Mouse (Mus musculus) CD8-positive naive resting alpha-beta T cell, adult 2 months (primary cell): Measurements from ENCODE around the gene Sec62.

ENCODE experiments used
- DNase-seq, 2 experiments: peaks; one replicate each; pipeline ENCODE4 v3.0.0; 2022; ENCODE audit warnings: low read depth in 2 of 2, low spot score in 2 of 2

Gene Sec62

DNA sequence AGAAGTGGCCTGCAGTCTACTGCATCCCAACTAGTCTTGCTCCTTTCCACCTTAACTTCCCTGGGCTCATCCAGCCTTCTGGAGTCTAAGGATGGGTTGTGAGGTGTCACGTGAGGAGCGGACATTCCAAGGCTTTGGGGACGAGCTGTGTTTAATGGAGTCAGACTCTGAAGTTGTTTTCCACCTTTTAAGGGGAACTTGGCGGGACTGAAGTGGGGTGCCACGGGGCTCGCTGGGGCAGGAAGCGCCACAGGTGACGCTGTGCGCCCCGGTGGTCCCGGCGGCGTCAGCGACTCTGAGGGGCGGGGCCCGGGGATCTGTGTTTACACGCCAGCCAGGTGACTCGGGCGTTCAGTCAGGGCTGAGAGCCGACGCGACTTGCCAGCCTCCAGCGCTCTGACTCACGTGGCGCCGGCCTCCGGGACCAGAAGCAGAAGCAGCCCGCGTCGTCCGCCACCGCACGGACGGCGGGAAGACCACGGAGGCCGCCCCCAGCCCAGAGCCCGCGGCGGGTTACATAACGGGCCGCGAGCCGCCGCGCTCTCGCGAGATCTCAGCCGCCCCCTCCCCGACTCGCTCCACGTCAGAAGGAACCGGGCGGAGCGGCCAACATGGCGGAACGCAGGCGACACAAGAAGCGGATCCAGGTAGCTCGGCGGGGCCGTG, at the start of gene Sec62:
Sec62 (plus strand) TSS at position 139 of the 666 bp plus-strand sequence.
- DNase-seq = peak; percentile 91 to 93

DNA sequence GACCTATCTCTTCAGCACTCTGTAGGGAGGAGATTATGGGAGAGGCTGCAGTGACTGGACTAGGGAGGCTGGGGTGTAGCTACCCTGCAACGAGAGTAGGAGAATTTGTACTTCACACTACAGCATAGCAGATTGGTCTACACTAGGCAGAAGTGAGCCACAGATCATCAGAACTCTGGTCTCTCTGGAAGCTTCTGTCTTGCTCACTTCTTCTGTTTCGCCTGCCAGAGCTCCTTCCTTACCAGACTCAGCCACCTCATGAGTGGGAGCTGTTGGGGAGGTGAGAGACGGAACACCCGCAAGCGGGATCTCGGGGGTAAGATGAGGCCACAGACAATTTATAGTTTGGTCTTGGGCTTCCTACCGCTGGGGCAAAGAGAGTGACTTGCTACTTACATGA, 49.8 kb upstream of the Sec62 start:
- no peak for DNase-seq

DNA sequence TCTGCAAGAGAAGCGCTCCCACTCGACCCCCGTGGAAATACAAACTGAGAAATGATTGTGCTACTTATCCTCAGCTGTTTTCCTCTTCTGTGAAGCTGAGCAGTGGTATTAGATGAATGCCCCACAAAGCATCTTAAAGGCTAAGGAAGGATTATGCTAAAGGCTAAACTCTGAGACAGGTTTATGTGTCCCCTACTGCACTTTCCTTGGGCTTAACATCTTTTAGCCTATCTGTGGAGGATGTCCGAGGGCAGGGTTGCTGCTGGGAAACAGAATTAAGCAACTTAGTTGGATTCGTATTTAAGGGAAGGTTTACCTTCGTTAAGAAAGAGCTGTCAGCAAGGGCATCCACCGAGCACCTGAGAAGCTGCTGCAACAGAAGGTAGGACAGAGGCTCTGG, 46.7 kb upstream of the Sec62 start, which contains the start of gene Samd7:
Samd7 (plus strand) TSS at position 288 of the 400 bp plus-strand sequence.
- DNase-seq = no peak

GRCm38 (mm10) chr3:30748316-30748715, 44.4 kb upstream of the Sec62 start:
- no peak for DNase-seq

DNA sequence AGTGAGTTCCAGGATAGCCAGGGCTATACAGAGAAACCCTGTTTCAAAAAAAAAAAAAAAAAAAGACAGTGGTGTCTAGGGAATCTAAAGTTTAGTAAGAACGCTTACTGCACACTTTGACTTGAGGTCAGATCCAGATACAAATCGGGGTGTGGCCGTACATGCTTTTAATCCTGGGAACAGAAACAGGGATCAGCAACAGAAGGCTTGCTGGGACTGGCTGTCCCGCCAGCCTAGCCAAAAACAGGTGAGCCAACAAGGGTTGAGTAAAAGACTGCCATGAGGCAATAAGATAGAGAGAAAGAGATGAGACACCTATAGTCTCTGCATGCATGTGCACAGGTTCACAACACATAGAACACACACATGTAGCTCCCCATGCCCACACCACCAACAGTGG, 38.0 kb upstream of the Sec62 start:
- DNase-seq = no peak

DNA sequence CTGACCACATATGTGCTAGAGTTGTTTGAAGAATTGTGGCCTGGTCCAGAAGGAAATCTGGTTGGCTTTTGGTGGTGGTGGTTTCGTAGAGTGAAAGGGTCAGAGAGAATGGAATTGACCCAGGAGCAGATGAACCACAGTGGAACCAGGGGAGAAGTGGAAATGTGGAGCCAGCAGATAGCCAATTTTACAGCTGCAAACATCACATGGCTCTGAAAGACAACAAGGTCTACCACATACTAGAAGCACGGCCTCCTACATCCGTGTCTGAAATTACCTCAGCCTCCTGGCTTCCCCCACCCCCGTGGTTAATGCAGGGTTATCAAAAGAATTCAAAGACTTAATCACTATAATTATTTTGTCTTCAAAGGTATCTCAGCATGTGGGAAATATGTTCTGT, 27.8 kb upstream of the Sec62 start:
- DNase-seq = no peak

GRCm38 (mm10) chr3:30765311-30766027, 27.2 kb upstream of the Sec62 start:
- peak; percentile 1 to 43 for DNase-seq

DNA sequence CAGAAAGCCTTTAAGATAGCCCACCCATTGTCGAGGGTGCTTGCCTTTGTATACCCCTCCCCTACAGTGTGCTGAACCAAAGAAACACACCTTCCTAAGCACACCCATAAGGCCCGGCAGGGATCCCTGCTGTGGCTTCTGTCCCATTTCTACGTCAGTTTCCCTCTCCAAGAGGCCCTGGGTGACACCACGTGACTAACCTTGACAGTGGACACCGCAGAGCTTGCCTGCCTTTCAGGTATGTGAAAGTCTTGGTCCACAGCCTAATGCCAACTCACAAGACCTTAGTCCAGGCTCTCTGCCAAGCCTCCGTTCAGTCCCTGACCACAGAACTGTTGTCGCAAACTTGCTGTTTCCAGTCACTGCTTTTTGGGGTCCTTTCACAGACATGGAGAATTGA, 26.5 kb upstream of the Sec62 start:
- DNase-seq = no peak

- no peak for DNase-seq
Observed at GRCm38 (mm10) chr3:30767271-30767670, 25.4 kb upstream of the Sec62 start.

DNA sequence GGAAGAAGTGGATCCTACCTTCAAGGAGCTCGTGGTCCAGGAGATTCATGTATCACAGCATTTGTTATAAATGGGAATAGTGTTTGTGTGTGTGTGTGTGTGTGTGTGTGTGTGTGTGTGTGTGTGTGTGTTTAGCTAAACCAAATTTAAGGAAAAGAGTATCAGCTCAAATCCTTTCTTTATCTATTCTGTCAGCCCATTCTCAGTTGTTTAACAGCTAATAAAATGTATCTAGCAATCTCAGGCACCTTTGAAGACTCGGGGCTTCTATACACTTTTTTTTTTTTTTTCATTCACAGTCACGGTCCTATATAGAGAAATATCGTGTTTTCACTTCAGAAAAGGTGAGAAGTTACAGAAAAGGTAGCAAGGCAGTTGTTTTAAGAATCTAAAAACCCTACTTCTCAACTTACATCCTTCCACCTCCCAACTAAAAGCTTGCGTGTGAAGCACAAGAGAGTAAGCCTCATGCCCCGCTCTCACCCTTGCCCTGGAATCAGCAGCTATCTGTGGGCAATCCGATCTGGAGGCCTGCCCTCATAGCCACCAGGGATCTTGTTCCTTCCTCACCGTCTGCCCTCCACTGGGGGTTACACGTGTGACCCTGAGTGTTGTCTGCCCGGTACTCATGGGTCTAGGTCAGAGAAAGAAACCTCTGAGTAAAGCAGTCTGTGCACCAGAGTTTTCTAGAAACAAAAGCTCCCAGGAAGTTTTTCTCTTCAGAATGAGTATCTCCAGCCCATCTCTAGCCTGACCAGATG, 22.7 kb upstream of the Sec62 start:
- no peak for DNase-seq

DNA sequence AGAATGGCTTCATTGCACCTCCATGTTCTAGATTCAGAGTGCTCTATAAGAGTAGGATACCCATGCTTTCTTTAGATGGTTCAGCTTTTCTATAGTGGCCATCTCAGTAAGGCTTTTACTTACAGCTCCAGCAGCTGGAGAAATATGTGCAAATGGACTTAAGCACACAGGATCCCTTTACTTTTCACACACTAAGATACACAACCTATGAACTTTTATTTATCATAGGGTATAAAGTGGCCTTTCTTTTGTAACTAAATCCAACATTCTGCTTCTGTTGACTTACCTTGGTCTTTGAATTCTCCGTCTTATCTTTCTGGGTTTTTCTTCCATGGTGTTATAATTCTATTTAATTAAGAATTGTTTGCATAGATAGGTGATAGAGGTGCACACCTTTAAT, 21.1 kb upstream of the Sec62 start:
- DNase-seq = no peak

DNA sequence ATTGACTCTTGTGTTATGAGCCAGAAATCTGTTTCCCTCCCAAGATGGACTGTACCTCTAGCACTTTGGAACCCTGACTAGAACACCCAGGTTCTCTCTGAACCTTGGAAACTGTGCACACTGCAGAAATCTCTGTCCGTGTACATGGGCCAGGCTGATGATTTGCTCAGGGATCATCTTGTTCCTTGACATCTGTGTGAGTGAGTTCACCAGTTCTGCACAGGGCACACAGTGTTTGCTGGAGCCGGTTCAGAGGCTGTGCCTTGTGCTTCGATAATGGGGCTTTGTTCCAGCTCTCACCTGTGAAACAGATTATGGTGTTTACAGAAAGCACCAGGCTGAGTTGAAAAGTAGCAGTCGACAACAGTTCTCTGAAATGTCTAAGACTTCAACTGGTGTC, 20.0 kb upstream of the Sec62 start:
- DNase-seq = no peak

GRCm38 (mm10) chr3:30774677-30775076, 18.0 kb upstream of the Sec62 start:
- DNase-seq = no peak

- DNase-seq = no peak
Observed at GRCm38 (mm10) chr3:30777984-30778383, 14.7 kb upstream of the Sec62 start.

- no peak for DNase-seq
Observed at GRCm38 (mm10) chr3:30788531-30788930, 4.1 kb upstream of the Sec62 start.

- DNase-seq = peak; percentile 16
Observed at GRCm38 (mm10) chr3:30793403-30794221, 937 bp downstream of the Sec62 start.

DNA sequence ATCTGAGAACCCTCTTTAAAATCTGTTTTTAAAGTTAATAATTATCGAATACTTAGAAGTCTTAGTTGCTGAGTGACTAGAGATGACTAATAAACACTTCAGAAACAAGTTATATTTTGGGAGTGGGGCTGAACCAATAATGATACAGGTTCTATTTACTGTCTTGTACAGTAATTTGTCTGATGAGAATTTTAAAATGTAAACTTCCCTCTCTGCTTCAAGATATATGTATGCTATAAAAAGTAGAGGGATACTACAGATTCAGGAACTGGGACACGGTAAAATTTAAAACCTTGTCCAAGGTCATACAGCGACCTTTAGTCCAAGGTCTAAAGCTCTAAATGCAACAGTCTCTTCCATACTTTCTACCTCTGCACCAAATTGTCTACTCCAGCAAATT, 9.5 kb downstream of the Sec62 start:
- DNase-seq = no peak

- DNase-seq = no peak
Observed at GRCm38 (mm10) chr3:30812881-30813280, 20.2 kb downstream of the Sec62 start.

DNA sequence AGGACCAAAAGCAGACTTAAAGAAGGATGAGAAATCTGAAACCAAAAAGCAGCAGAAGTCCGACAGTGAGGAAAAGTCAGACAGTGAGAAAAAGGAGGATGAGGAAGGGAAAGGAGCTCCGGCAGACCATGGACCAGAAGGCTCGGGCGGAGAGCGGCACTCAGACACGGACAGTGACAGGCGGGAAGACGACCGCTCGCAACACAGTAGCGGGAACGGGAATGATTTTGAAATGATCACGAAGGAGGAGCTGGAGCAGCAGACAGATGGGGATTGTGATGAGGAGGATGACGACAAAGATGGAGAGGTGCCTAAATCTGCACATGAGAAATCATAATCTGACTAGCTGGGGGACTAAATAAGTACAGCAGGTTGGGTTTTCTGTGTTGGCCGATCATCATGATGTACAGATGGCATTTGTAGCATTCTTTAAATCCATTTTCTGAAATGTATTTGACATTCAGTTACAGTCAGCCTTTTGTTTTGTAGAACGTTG, 26.0 kb downstream of the Sec62 start:
- no peak for DNase-seq

DNA sequence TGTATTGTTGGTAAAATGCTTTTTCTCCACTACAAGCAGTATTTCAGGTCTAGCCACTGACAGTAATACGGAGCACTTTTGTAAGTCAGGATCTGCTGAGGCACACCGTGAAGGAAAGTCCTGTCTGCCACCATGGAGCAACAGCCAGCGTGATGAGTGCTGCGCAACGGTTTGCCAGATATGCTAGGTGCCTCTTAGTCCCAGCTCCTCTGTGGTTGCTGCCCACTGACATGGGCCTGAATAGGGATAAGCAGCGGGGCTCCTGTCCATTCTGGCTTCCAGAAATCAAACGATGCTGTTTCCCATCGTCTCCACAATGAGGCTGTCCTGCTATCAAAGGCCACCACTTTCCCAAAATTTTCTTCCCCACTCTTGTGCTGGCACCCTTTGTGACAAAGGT, 29.5 kb downstream of the Sec62 start:
- no peak for DNase-seq

DNA sequence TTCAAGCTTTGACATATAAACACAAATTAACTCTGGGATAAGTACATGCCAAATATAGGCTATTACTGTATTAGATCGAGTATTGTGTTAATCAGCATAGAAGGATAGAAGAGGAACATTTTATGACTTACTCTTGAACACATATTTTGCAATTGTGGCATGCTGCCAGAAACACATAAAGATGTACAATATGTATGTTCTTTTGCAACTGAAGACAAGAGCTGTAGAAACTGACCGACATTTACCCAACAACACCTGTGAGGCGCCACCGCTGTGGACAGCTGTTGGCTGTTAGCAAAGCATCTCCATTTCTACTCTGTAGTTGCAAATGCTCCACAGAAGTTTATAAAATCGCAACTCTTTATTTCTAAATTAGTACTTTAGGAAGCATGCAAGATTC, 33.4 kb downstream of the Sec62 start:
- DNase-seq = no peak
